Mouse (Mus musculus) right cerebral cortex, postnatal 4 days (tissue): ENCODE measurements at regions not wholly inside any gene's neighbourhood (a gene's known extent, or its start where the extent isn't known, plus 50 kb on each side); places are given as distances from the start of the nearest gene placed in this dataset.

ENCODE experiments used
- DNase-seq: peaks from one replicate; pipeline ENCODE4 v3.0.0-alpha.2; 2022

DNA sequence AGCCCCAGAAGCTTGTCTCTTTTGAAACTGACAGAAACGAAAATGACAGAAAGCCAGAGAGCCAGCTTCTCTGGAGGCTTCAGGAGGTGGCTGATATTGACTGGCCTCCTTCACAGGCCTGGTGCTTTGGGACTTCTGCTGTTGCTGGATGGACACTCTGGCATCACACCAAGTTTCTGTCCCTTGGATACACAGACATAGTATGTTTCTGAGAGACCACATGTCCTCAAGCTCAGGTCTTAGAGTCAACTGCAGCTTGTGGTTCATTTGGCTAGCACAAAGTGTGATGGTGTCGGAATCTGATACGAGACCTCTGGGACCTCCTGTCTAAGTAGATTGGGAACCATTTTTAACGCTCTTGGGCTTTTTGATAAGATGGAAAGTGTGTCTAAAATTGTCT lies 502.0 kb downstream of the Sqor start:
- no peak for DNase-seq

DNA sequence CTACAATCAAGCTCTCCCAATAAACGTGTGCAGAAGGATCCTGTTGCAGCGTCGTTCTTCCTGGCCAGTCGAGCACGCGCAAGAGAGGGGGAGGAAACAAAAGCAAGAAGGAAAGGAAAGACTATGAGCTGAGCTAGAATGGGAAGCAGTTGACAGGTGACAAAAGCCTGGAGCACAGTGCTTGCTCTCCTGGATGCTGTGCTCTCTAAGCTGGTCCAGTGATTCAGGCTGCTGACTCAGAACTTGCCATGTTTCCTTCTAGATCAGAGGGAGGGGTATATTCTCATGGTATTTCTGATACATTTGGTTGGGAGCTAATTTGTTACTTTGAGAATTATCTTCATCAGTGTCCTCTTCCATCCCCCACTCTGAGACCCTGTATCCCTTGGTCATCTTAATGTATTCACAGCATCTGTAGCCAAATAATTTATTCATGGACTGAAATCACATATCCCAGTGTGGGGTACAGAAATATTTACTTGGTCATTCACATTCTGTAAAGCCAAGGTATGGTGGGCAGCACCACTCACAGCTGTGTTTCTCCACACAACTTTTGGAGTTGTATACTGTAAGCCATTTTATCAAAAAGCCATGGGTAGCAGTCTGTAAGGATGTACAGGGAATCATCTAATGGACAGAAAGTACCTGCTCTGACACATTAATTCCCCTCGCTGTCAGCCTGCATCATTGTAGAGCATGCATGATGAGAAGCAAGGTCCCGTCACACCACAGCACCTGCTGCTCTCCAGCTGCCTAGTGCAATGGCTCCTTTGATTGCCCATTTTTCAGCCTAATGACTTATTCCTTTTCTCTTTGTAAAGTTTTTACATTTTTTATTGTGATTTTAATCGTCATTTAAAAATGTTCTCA lies 510.1 kb downstream of the Sqor start:
- no peak for DNase-seq

DNA sequence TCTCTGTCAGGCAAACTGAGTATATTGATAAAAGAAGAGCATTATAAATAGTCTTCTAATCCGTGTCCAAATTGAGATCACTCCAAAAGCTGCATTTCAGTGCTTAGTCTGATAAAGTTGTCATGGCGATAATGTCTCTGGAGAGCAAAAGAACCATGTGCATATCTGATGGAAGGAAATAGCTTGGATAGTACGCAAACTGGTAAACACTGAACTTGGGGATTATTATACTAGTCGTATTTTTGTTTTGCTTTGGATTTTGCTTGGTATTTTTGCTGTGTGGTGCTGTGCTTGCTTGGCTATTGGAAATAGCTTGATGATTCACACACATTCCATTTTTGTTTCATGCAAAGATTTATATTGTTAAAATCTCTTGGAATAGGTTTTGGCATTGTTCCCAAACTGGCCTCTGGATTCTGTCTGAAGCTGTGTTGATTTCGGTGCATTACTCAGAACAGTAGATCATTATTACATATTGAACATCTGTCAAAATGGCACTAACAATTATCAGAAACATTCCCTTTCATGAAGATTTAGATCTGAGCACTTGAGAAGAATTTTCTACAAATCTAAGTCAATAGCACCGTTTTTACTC lies 510.8 kb downstream of the Sqor start:
- no peak for DNase-seq

DNA sequence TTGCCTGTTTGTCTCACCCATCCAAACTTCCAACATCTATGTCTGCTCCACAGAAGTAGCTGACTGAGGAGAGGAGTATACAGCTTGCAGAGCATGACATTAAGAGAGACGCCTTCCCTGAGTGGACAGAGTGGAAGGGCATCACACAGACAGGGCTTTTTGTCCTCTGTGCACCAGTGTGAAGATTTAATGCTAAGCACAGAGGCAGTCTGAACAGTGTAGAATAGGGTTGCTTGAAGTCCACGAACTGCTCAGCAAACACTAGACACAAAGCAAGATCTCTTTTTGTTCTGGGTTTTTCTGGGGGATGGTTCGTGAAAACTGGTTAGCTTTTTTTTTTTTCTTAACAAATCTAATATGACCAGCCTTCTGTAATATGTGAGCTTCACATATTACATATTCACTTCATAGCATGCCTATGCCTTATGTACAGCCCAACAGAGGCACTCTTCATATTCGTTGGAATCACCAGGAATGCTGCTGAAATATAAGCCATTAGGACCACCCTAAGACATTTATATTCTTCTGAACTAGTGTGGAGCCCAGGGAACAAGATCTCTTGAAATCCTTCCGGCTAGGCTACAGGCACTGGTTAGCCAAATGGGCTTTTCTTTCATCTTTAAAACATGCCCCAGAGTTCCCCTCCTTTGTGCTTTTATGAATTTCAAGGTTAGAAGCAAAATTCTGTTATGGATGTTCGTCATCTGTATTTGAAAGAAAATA lies 546.7 kb downstream of the Sqor start:
- no peak for DNase-seq

DNA sequence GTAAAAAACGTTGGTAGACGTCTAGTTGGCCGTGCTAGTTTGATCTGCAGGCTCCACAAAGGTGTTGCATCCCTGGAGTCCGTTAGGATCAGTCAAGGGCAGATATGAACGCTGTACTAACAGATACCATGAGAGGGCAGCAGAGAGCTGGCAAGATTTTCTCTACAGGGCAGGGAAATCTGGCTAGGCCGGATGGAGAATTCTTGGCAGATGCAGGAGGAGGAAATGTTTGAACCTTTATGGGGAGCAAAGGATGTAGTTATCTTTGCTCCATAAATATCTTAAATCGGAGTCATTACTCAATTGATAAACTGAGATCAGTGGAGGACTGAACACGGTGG lies 547.2 kb downstream of the Sqor start:
- DNase-seq, result peak; percentile 76

DNA sequence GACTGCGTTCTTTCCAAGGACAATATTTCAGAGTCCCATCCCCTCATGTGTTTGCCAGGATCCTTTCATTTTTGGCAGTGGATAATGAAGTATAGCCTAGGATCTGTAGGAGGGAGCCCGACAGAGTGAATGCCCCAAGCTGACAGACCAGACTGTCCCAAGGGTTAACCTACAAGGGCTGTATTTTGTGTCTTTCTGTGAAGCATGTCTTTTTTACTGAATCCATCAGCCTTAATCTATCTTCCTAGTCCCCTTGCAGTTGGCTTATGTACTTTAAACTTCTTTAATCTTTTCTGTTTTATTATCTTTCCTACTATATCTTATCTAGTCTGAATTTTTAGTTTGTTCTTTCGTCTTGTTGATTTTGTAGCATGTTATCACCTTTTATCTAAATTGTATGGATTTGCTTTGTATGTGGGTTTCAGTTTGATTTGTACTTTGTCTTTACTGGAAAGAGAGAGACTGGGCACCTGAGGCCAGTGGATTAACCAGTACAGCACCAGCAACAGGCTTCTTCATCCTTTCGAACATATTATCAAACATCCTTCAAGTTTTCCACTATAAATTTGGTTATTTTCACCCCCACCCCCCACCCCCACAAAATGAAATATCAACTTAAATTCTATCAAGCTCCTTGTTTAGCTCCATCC lies 555.5 kb downstream of the Sqor start:
- no peak for DNase-seq

DNA sequence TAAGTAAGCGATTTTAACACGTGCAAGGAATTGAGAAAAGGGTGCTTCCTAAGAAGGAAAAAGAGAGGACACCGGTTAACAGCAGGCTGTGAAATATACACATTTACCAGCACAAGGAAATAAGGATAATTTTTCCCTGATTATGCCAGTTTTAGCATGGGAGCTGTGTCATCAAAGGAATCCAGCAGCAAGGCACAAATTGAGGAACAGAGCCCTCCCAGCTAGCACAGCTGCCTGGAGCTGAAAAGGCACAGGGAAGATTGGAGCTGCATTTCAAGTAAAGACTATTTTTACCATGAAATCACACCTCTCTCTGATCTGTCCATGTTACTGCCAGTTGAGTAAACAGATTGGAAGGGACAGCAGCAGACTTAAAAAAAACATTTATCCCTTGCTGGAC lies 558.7 kb downstream of the Sqor start:
- no peak for DNase-seq

DNA sequence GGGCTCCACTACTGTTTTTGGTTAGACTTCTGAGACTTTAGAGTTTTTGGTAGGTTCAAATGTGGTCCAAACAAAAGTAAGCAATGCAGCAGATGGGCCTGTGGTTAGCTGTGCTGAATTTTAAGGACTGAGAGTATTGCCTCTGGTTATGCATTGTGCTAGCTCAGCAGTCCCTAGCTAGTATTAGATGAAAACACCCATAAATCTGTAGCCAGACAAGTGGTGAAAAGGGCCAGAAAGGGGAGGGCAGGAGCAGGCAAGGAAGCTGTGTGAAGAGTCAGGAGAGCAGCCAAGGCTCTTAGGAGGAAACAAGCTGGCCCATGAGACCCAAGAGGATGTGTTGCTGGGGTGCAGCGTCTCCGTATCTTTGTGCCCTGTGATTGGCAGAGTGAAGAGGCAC lies 559.9 kb downstream of the Sqor start:
- DNase-seq, result no peak

DNA sequence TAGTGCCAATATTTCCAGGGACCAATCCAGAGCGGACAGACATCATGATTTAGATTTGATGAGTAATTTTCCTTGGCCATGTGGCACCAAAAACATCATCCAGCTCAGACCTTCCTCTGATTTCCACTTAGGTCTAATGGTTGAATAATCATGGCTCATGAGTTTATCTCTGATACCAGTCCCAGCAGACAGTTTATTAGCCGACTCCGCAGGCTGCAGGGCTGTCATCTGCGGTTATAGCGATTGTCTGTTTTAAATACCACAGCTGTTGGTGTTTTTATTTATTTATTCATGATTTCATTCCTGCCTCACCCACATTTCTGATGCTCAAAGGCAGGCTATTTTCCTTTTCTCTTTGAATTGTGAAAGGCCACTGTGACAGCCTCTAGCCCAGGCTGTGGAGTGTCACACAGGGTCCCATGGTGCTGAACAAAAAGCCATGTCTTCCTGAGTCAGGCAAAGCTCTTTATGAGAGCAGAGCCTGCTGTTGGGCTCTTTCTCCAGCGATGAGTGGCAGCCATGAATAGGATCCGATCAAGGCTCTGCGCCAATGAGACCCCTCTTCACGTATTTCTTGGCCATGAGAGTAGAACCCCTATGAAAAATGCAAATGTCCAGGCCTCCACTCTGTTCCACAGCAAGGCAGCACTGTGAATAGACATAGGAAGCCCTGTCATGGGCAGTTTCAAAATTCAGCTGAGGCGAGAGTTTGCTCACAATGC lies 584.7 kb downstream of the Sqor start:
- DNase-seq, result no peak

DNA sequence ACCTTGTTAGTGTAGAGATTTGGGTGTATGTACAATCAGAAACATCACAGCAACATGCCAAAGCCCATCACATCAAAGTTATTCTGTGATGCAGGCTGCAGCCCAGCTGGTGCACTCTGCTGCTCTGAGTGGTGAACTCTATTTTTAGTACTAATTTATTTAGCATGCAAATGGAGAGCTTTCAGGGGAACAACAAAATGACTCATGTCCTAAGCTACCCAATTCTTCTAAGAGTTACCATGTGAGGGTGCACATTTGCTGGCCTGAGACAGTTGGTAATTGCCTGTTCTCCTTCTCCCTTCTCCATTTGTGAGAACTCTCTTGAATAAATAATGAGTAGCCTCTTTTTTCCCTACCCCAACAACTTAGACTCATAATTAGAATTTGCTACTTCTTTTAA lies 599.2 kb downstream of the Sqor start:
- no peak for DNase-seq

DNA sequence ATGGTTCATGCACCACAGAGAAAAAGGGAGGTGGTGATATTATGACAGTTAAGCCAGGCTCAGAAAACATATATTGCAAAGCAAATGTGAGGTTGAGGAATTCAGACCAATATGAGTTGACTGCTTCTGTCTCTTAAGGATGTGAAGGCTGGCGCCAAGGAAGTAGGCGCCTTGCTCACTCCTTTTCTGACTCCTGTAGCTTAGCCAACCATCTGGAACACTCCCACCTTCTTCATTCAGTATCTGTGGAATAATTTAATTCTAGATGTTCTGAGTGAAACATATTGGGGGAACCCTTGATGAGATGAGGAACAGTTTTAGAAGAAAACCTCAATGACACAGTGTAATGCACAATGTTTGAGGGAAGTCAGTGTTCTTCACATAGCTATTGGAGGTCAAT lies 601.5 kb downstream of the Sqor start:
- DNase-seq, result no peak

DNA sequence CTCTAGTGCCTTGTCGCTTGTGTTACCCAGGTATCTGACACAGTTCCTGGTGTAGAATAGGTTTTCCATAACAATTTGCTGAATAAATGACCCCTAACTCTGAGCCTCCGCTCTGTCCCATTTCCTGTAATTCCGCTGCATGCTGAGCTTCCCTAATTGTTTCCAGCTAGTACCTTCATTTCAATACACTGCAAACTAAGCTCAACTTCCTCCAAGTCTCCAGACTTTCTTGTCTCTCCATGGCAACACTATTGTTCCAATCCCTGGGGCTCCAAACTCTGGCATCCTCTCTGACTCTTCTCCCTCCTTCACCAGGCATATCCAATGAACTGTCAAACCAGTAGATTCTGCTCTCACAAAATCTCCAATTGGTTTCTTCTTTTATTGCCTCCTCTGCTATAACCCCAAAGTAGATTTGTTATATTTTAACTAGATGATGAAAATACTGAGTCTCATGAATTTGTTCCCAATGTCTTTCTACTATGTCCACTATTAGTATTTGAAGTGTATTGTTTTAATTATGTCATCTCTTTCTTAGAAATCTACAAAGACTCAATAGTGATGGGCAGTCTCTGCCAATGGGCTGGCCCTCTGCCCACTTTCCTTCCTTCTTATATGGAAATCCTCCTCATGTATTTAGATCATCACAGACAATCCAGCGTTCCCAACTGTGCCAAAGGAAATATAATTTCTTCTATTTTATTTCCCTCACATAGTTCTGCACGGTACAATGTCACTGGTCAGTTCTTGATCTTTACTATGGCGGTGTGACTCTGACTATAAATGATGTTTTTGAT lies 620.8 kb downstream of the Sqor start:
- peak; percentile 35 for DNase-seq

DNA sequence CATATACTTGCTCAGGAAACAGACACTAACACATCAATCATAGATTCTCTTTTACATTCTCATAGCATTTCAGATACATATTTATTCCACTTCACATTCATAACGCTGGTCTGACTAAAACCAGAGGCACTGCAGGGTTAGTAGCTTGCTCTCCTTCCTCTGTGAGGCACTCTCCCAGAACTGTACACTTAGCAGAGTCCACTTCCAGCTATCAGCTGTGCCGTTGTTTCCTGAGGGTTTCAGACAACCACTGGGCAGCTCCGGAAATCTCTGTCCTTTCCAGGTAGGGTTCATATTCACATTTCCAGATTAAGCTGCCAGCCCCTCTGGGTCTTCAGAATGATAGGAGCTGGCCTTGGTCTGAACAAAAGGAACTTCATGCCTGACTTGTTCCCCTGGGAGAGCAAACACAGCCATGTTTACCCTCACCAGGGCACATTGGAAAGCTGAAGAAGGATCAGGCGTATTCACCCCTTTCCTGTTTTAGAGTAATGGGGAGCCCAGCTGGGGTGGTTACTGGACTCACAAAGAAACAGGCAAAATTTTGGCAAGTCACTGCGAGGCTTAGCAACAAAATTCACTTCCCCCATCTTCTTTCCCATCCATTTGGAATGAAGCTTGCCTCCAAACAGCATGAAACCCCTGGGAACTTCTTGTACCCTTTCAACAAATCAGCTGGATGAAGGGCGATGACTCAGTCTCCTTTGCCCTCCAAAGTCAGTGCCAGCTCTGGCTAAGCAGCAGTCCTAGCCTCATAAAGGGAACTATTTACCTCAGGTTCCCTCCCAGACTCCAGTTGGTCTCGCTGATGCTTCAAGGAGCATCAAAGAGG lies 622.0 kb downstream of the Sqor start:
- DNase-seq, result no peak

DNA sequence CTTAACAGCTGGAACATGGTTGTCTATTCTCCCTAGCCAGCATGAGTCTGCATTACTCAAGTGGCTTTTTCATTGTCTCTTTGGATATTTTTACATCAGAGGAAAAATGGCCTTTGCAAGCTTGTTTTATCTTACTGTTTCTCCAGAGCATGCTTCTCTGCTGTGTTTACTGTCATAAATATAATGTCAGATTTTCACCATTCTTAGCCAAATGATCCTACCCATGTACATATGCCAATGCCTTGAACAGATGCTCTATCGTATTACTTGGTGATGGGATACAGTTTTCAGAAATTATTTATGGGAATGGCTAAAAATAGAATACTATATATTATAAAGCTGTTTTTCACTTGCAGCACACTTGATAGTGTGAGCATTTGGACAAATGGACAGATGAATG lies 625.9 kb downstream of the Sqor start:
- no peak for DNase-seq

DNA sequence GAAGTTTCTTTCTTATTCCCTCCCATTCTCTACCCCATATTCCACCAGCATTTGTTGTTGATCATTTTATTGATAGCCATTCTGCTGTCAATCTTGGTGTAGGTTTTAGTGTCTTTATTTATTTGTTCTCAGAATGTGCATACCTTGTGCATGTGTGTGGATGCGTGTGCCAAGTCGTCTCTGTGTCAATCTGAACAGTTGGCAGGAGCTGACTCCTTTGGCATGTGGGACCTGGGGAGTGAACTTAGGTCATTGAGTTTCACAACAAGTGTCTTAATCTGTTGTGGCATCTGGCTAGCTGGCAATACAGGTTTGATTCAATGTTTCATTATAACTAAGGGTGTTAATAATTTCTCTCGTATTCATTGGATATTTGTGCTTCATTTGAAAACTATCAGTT lies 629.3 kb downstream of the Sqor start:
- DNase-seq, result no peak

DNA sequence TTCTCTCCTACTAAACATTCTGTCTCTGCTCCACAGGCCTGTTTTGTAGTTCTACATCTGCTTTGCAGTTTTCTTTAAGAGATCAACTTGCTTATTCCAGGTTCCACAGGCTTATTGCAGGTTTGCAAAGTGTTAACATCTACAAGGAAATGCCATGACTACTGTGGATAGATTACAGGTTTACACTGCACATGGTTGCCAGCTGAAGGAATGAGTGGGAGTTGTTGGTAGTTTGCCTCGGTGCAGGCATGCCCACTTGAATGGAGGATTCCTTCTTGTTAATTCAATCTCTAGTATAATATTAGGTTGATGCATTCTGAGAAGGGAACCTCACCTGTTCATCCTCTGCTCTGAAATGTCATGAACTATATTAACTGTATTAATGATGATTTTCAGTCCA lies 632.5 kb downstream of the Sqor start:
- DNase-seq, result no peak

DNA sequence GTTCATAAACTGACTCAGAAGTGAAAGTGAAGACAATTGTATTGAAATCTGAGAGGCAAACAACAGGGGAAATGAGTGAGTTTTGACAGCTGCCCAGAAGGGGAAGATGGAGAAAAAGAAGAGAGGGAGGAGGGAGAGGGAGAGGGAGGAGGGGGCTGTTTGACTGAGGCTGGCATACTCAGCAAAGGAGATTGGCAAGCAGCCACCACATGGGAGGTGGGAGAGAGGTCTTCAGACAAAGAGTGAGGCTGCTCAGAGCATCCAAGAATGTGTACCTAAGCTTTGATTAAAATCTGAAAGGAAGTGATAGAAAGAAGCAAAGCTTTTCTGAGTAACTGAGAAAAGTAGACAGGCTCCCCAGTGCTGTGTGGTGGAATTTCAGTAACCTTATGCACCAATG lies 636.0 kb downstream of the Sqor start:
- DNase-seq, result no peak

DNA sequence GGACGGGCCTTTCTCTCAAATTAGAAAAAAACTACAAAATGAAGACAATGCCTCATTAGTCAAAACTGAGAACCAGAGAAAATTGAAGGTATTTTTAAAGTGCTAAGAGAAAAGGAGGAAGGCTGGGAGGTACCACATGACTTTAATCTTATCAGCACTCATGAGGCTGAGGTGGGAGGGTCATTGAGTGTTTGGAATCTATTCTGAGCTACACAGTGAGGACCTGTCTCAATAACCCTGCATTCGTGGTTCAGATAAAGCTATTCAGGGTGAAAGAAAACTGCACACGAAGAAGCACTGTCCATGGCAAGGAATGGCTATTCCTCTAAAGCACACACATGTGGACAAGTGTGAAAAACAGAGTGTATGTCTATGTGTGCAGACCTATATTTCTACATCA lies 644.0 kb downstream of the Sqor start:
- DNase-seq, result no peak

DNA sequence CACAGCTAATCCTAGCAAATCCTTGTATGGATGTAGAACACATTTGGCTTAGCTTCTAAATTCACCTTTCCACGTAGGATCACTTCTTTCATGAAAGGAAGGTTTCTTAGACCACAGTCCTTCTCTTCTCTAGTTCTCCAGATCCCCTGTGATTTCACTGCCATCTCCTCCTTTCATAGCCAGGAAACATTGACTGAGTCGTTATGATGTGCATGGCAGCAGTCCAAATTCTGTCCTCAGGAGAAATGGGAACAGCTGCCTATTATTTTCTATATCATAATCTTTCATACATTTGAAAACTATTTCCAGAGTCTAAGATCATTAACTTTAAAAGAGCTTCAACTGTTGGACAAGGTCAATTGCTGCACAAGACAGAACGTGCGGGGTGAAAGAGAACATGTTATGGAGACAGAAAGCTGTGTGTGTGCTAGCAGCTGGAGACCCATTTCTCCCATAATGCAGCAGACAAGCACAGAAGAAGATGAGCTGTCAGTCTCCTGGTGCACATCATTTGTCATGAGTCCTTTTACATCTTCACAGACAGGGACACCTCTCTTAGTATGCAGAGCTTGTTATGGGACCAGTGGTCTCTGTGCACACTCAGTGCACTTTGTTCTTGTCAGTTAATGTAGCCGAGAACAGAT lies 631.6 kb upstream of the Sema6d start:
- no peak for DNase-seq

DNA sequence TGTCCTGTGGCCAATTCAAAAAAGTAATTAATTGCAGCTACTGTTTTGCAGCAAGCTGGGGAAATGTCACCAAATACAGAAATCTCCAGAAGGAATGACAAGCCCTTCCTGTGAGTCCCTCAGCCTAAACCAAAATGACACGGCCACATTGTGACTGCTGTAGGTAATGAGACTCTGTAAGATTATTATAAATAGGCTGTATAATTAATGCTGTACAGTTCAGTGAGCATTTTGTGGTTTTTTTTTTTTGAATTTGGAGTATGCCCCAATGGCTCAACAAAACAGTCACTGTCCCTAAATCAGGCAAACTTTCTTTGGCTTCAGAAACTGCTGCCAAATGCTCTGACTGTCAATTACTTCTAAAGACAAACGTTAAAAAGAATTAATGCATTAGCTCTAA lies 615.9 kb upstream of the Sema6d start:
- no peak for DNase-seq

DNA sequence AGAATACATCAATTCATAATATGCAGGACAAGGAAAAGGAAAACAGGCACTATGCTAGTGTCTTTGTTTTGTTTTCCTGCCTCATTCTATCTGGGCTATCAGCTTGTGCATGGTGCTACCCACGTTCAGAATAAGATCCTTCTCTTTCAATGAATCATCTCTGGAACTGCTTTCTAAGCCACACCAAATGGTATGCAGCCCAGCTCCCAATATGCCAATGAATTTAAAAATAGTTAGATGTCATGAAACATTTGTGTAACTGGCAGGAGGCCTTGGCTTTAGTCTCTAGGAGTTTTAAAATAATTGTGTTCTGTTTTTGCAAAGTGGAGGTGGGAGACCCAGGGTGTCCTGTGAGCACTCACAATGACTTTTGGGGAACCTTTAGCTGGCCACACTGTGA lies 603.1 kb upstream of the Sema6d start:
- no peak for DNase-seq
